8 mouse cellular contexts compared by ENCODE assay signal in the genomic region with DNA sequence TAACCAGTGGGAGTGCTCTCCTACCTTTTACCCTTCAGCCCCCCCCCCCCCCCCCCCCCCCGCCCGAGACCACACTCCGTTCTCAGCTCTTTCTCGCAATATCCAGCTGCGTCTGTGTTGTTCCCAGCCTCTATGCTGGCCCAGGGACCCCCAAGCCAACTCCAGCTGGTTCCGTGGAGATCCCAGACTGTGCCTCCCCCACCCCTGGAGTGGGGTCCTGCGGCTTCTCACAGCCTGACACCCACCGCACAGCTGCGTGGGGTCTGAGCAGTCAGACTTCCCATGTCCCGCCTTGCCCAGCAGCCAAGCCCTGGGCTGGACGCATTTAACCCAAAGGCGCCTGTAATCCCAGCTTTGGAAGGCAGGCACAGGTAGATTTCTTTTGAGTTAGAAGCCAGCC. TPM values are rescaled to one million over a fixed set of nuclear protein-coding genes. Genes with fewer than 3 reads are reported as not detected.
DNase-seq lines count a peak whose midpoint lies in the region; ATAC-seq and TF ChIP-seq lines count a peak whose summit lies in the region.

No protein-coding gene starts in this region.

- no peaks in the 10 kb centered on the region for H3K9me3 ChIP-seq in kidney, embryonic 14.5 days (ENCODE audit: control insufficient read depth, low read length)
- no peaks in the 10 kb centered on the region for H3K9me3 ChIP-seq in hindbrain, embryonic 10.5 days
- H3K9me3 ChIP-seq in midbrain, embryonic 11.5 days (ENCODE audit: control insufficient read depth, low read length): no peaks in the 10 kb centered on the region

- H3K4me2 ChIP-seq in kidney, embryonic 14.5 days (replicated peaks; ENCODE audit: low read depth, low read length): peak overlapping the region; percentile 65
- peak overlapping the region; percentile 43 for H3K4me2 ChIP-seq in midbrain, embryonic 11.5 days

- ATAC-seq in kidney, embryonic 14.5 days (ENCODE audit: low FRiP score, low TSS enrichment): peak; percentile 77
- ATAC-seq in midbrain, embryonic 11.5 days (ENCODE audit: low FRiP score): peak; percentile 75

- H3K27me3 ChIP-seq in kidney, embryonic 14.5 days (ENCODE audit: control insufficient read depth, insufficient read depth, low read length): no peaks in the 10 kb centered on the region
- no peaks in the 10 kb centered on the region for H3K27me3 ChIP-seq in hindbrain, embryonic 10.5 days (ENCODE audit: insufficient read depth, poor library complexity, severe bottlenecking)
- H3K27me3 ChIP-seq in midbrain, embryonic 11.5 days (ENCODE audit: control insufficient read depth, insufficient read depth, low read length): no peaks in the 10 kb centered on the region

- TF ChIP-seq POLR2A in cortical plate, adult 2 months (IDR thresholded peaks at IDR 0.05; ENCODE audit: extremely low read depth, insufficient read depth, low read length): no peak

- peak overlapping the region; percentile 38 for H3K4me3 ChIP-seq in kidney, embryonic 14.5 days (ENCODE audit: low read length)
- H3K4me3 ChIP-seq in cortical plate, adult 2 months (ENCODE audit: insufficient read depth, low read length): peak overlapping the region; percentile 59
- H3K4me3 ChIP-seq in hindbrain, embryonic 10.5 days: peak overlapping the region; percentile 48
- H3K4me3 ChIP-seq in midbrain, embryonic 11.5 days (ENCODE audit: low read depth, low read length): peak overlapping the region; percentile 22; the same call in 1 of the 2 replicates

- no peaks in the 10 kb centered on the region for H3K36me3 ChIP-seq in kidney, embryonic 14.5 days (ENCODE audit: control insufficient read depth, insufficient read depth, low read length)
- no peaks in the 10 kb centered on the region for H3K36me3 ChIP-seq in hindbrain, embryonic 10.5 days
- H3K36me3 ChIP-seq in midbrain, embryonic 11.5 days (ENCODE audit: control insufficient read depth, insufficient read depth, low read length): no peaks in the 10 kb centered on the region

- H3K4me1 ChIP-seq in kidney, embryonic 14.5 days (ENCODE audit: control insufficient read depth, insufficient read depth, low read length): peaks cover 4% of the 10 kb centered on the region; the same call in 1 of the 2 replicates
- no peaks in the 10 kb centered on the region for H3K4me1 ChIP-seq in cortical plate, adult 2 months (ENCODE audit: control insufficient read depth, insufficient read depth, low read length)
- peaks cover 14% of the 10 kb centered on the region for H3K4me1 ChIP-seq in hindbrain, embryonic 10.5 days (replicated peaks)
- peaks cover 6% of the 10 kb centered on the region; the same call in 1 of the 2 replicates for H3K4me1 ChIP-seq in midbrain, embryonic 11.5 days (ENCODE audit: control insufficient read depth, insufficient read depth, low read length)

- no peak overlapping the region for H3K27ac ChIP-seq in kidney, embryonic 14.5 days (ENCODE audit: low read depth, low read length)
- no peak overlapping the region for H3K27ac ChIP-seq in cortical plate, adult 2 months (ENCODE audit: insufficient read depth, low read length)
- H3K27ac ChIP-seq in hindbrain, embryonic 10.5 days: peak overlapping the region; percentile 69
- no peak overlapping the region for H3K27ac ChIP-seq in midbrain, embryonic 11.5 days (ENCODE audit: low read depth, low read length)

- DNase-seq in kidney, postnatal 14 days: no peak
- no peak for DNase-seq in hindbrain, embryonic 10.5 days (ENCODE audit: low spot score)
- DNase-seq in midbrain, embryonic 11.5 days (ENCODE audit: low spot score, missing footprints): no peak
- no peak for DNase-seq in urinary bladder, postnatal 10 days (ENCODE audit: low spot score)
- no peak for DNase-seq in layer of hippocampus, postnatal 14 days (ENCODE audit: low spot score in 2 of 2)
- no peak for DNase-seq in urinary bladder, adult 18-20 months (ENCODE audit: low spot score in 2 of 2)

- TF ChIP-seq CTCF in cortical plate, adult 2 months (IDR thresholded peaks at IDR 0.05; ENCODE audit: extremely low read depth, insufficient read depth, low read length): no peak

- WGBS in kidney, embryonic 14.5 days: 17% methylated on average over 9 of the region's 12 CpGs
- 20% methylated on average over 12 of the region's 12 CpGs for WGBS in hindbrain, embryonic 10.5 days
- 30% methylated on average over 10 of the region's 12 CpGs for WGBS in midbrain, embryonic 11.5 days

- H3K9ac ChIP-seq in kidney, embryonic 14.5 days (ENCODE audit: low read depth, low read length): peak overlapping the region; percentile 53; the same call in 1 of the 2 replicates
- no peak overlapping the region; the same call in 1 of the 2 replicates for H3K9ac ChIP-seq in midbrain, embryonic 11.5 days (ENCODE audit: low read length)

RNA-seq across cellular contexts. Expression of gene Asf1a, which starts 15.5 kb away (rescaled TPM):
- 155 and 171 TPM in 2 replicates for polyA plus RNA-seq in kidney, embryonic 14.5 days (2014; fragmentation: Nextera tagmentation; extraction: Ambion mirVana)
- polyA plus RNA-seq in cortical plate, adult 2 months (2012; rRNA removed): 16.8 and 17.0 TPM in 2 replicates
- polyA plus RNA-seq in hindbrain, embryonic 10.5 days (2016; fragmentation: Nextera tagmentation; extraction: Ambion mirVana): 142 and 158 TPM in 2 replicates
- 178 and 194 TPM in 2 replicates for polyA plus RNA-seq in midbrain, embryonic 11.5 days (2014; fragmentation: Nextera tagmentation; extraction: Ambion mirVana)
- total RNA-seq in layer of hippocampus, postnatal 14 days (2021): 10 to 100 TPM; 24.0 to 25.1 TPM

RNA-seq across cellular contexts. Expression of gene Mcm9, which starts 49.2 kb away (rescaled TPM):
- polyA plus RNA-seq in kidney, embryonic 14.5 days (2014; fragmentation: Nextera tagmentation; extraction: Ambion mirVana): 9.4 and 18.8 TPM in 2 replicates
- 3.8 TPM in 2 replicates for polyA plus RNA-seq in cortical plate, adult 2 months (2012; rRNA removed)
- polyA plus RNA-seq in hindbrain, embryonic 10.5 days (2016; fragmentation: Nextera tagmentation; extraction: Ambion mirVana): 11.5 and 12.7 TPM in 2 replicates
- 16.3 and 16.8 TPM in 2 replicates for polyA plus RNA-seq in midbrain, embryonic 11.5 days (2014; fragmentation: Nextera tagmentation; extraction: Ambion mirVana)
- total RNA-seq in layer of hippocampus, postnatal 14 days (2021): 1 to 10 TPM; 6.7 to 7.1 TPM
